ENCODE assay signal across 23 mouse cellular contexts in genomic region chr6:139947106-139947879, GRCm38 (mm10).
DNase-seq lines count a peak whose midpoint lies in the region; ATAC-seq and TF ChIP-seq lines count a peak whose summit lies in the region.
"Had no signal": no experiment of that assay in that cellular context is flagged by ENCODE, and none has a peak within 500 bp of the region (broad histone marks: within the 10 kb centered on the region; RNA-seq: fewer than 3 reads in every experiment).

No protein-coding gene starts in this region.

- H3K27me3 ChIP-seq in heart, adult 2 months (ENCODE audit: control insufficient read depth, insufficient read depth, low read length), result no peaks in the 10 kb centered on the region
- H3K27me3 ChIP-seq in intestine, embryonic 15.5 days (replicated peaks), result no peaks in the 10 kb centered on the region
- H3K27me3 ChIP-seq in hindbrain, postnatal 0 days (ENCODE audit: insufficient read depth, low read length), result no peaks in the 10 kb centered on the region
- H3K27me3 ChIP-seq: forebrain, embryonic 15.5 days; heart, embryonic 13.5 days; hindbrain, embryonic 13.5 days; limb, embryonic 13.5 days; liver, embryonic 15.5 days had no signal

- TF ChIP-seq CTCF in heart, adult 2 months (IDR thresholded peaks at IDR 0.05), result no peak
- TF ChIP-seq CTCF in hindbrain, postnatal 0 days (IDR thresholded peaks at IDR 0.05; ENCODE audit: low read depth), result no peak

- ATAC-seq in intestine, embryonic 15.5 days, result peak; percentile 81
- no peak for ATAC-seq in hindbrain, postnatal 0 days
- ATAC-seq: forebrain, embryonic 15.5 days; inflammation-experienced regulatory T-cells, adult 6 months had no signal

- H3K4me2 ChIP-seq in intestine, embryonic 15.5 days (replicated peaks), result no peak overlapping the region
- H3K4me2 ChIP-seq in hindbrain, postnatal 0 days (ENCODE audit: low read depth, low read length), result no peak overlapping the region
- H3K4me2 ChIP-seq: forebrain, embryonic 15.5 days; heart, embryonic 13.5 days; hindbrain, embryonic 13.5 days; limb, embryonic 13.5 days; liver, embryonic 15.5 days had no signal

- no peak overlapping the region for H3K4me3 ChIP-seq in heart, adult 2 months
- no peak overlapping the region for H3K4me3 ChIP-seq in intestine, embryonic 15.5 days (replicated peaks)
- H3K4me3 ChIP-seq in hindbrain, postnatal 0 days (ENCODE audit: low read length), result no peak overlapping the region
- H3K4me3 ChIP-seq: forebrain, embryonic 15.5 days; heart, embryonic 13.5 days; hindbrain, embryonic 13.5 days; limb, embryonic 13.5 days; liver, embryonic 15.5 days had no signal

- 57% methylated on average over 8 of the region's 8 CpGs for WGBS in heart, adult 2 months
- WGBS in intestine, embryonic 15.5 days, result 64% methylated on average over 8 of the region's 8 CpGs
- 87% methylated on average over 8 of the region's 8 CpGs for WGBS in hindbrain, postnatal 0 days

- H3K27ac ChIP-seq in heart, adult 2 months, result peak overlapping the region; percentile 21; the same call in 1 of the 2 replicates
- no peak overlapping the region for H3K27ac ChIP-seq in intestine, embryonic 15.5 days
- H3K27ac ChIP-seq in hindbrain, postnatal 0 days, result no peak overlapping the region
- H3K27ac ChIP-seq: forebrain, embryonic 15.5 days; heart, embryonic 13.5 days; hindbrain, embryonic 13.5 days; limb, embryonic 13.5 days; liver, embryonic 15.5 days had no signal

- H3K36me3 ChIP-seq in heart, adult 2 months (ENCODE audit: control insufficient read depth, insufficient read depth, low read length), result no peaks in the 10 kb centered on the region
- no peaks in the 10 kb centered on the region for H3K36me3 ChIP-seq in intestine, embryonic 15.5 days
- H3K36me3 ChIP-seq in hindbrain, postnatal 0 days (ENCODE audit: insufficient read depth, low read length), result no peaks in the 10 kb centered on the region
- H3K36me3 ChIP-seq: forebrain, embryonic 15.5 days; heart, embryonic 13.5 days; hindbrain, embryonic 13.5 days; limb, embryonic 13.5 days; liver, embryonic 15.5 days had no signal

- H3K79me2 ChIP-seq in heart, adult 2 months (replicated peaks; ENCODE audit: control insufficient read depth, insufficient read depth, low read length), result no peaks in the 10 kb centered on the region

- DNase-seq in heart, adult 2 months, result no peak
- DNase-seq in heart, postnatal 4 days, result no peak
- DNase-seq in kidney, adult 8-10 months, result peak; percentile 71 to 73
- DNase-seq in kidney, postnatal 10 days, result peak; percentile 30
- DNase-seq in hindbrain, postnatal 0 days (ENCODE audit: low spot score), result no peak
- no peak for DNase-seq in cerebellum, postnatal 10 days
- no peak for DNase-seq in ovary, postnatal 10 days (ENCODE audit: low spot score)
- DNase-seq: cerebellum, adult 2 months; cerebellum, postnatal 36 days; embryo, embryonic 11 days; gastrocnemius, postnatal 14 days; heart, adult 11 months; lung, postnatal 4 days; midbrain, embryonic 14.5 days; right cerebral cortex, postnatal 25 days; thymus, postnatal 14 days had no signal

- TF ChIP-seq POLR2A in heart, adult 2 months (IDR thresholded peaks at IDR 0.05; ENCODE audit: insufficient read depth, low read depth, low read length), result no peak

- intact Hi-C loops in heart, adult 2 months (cut with DNase I), result loop anchor here (5.0 kb wide), 1 partner anchor 75 kb away; no protein-coding TSS in a partner anchor

- H3K9me3 ChIP-seq in intestine, embryonic 15.5 days, result no peaks in the 10 kb centered on the region
- no peaks in the 10 kb centered on the region for H3K9me3 ChIP-seq in hindbrain, postnatal 0 days (ENCODE audit: low read length)
- H3K9me3 ChIP-seq: forebrain, embryonic 15.5 days; heart, embryonic 13.5 days; hindbrain, embryonic 13.5 days; limb, embryonic 13.5 days; liver, embryonic 15.5 days had no signal

- no peak for TF ChIP-seq EP300 in heart, adult 2 months (IDR thresholded peaks at IDR 0.05; ENCODE audit: insufficient read depth, low read depth, low read length)

- no peak overlapping the region for H3K9ac ChIP-seq in heart, adult 2 months (ENCODE audit: low read depth, low read length)
- no peak overlapping the region for H3K9ac ChIP-seq in intestine, embryonic 15.5 days
- no peak overlapping the region for H3K9ac ChIP-seq in hindbrain, postnatal 0 days (replicated peaks; ENCODE audit: low read length)
- H3K9ac ChIP-seq: forebrain, embryonic 15.5 days; heart, embryonic 13.5 days; hindbrain, embryonic 13.5 days; limb, embryonic 13.5 days; liver, embryonic 15.5 days had no signal

- H3K4me1 ChIP-seq in heart, adult 2 months (ENCODE audit: control insufficient read depth, insufficient read depth, low read length), result no peaks in the 10 kb centered on the region
- H3K4me1 ChIP-seq in intestine, embryonic 15.5 days (replicated peaks), result no peaks in the 10 kb centered on the region
- H3K4me1 ChIP-seq in hindbrain, postnatal 0 days (ENCODE audit: insufficient read depth, low read length), result no peaks in the 10 kb centered on the region
- H3K4me1 ChIP-seq: forebrain, embryonic 15.5 days; heart, embryonic 13.5 days; hindbrain, embryonic 13.5 days; limb, embryonic 13.5 days; liver, embryonic 15.5 days had no signal

Comparison
In these comparisons a context has a peak if more than half of its experiments do, and no peak if none do; other contexts are left out.
1. DNase-seq: peak in kidney, adult 8-10 months (2 of 2) and kidney, postnatal 10 days (single experiment); none in heart, adult 2 months (0 of 2), heart, postnatal 4 days (single experiment), hindbrain, postnatal 0 days (single experiment), cerebellum, postnatal 10 days (0 of 2) and ovary, postnatal 10 days (single experiment).